Mouse (Mus musculus): ENCODE data around the gene Adrm1.

DNA sequence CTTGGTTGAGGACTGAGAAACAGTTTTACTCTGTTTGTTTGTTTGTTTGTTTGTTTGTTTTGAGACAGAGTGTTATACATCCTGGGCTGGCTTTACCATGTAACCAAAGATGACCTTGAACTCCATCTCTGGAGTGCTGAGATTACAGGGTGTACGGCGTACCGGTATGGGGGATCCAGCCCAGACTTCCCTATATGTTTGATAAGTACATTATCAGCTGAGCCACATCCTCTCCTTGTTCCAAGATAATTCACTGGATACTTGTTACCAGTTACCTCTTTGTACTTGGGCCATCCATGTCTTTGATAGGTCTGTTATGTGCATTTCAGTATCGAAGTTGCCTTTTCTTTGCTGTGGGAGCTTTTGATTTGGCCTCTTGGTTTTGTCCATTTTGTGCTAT lies 38.1 kb upstream of the Adrm1 start:
- TF ChIP-seq MYOG (IDR thresholded peaks at IDR 0.05; ENCODE audit: control insufficient read depth, extremely low read depth, insufficient read length) = no peak
- TF ChIP-seq CTCF (IDR thresholded peaks at IDR 0.05; ENCODE audit: control insufficient read depth, insufficient read depth, insufficient read length) = no peak
- TF ChIP-seq MAX (IDR thresholded peaks at IDR 0.05) = no peak
- no peak for TF ChIP-seq USF1 (IDR thresholded peaks at IDR 0.05; ENCODE audit: low read depth)

All from C2C12 (cell line).